ENCODE assay signal across 18 mouse cellular contexts in genomic region chr3:59098540-59098939, GRCm38 (mm10). TPM values are rescaled to one million over a fixed set of nuclear protein-coding genes. Genes with fewer than 3 reads are reported as not detected.
"Had no signal": no experiment of that assay in that cellular context is flagged by ENCODE, and none has a peak within 500 bp of the region (broad histone marks: within the 10 kb centered on the region; RNA-seq: fewer than 3 reads in every experiment).

No protein-coding gene starts in this region.

- H3K9me3 ChIP-seq: limb, embryonic 15.5 days; liver, embryonic 13.5 days; midbrain, embryonic 12.5 days; neural tube, embryonic 13.5 days had no signal

- H3K27ac ChIP-seq: kidney, postnatal 0 days; limb, embryonic 15.5 days; liver, embryonic 13.5 days; midbrain, embryonic 12.5 days; neural tube, embryonic 13.5 days; stomach, postnatal 0 days had no signal

- H3K4me2 ChIP-seq: limb, embryonic 15.5 days; liver, embryonic 13.5 days; midbrain, embryonic 12.5 days; neural tube, embryonic 13.5 days had no signal

- DNase-seq: kidney, adult 11 months; kidney, adult 9 months; kidney, postnatal 36 days; layer of hippocampus, adult 9-11 months; layer of hippocampus, postnatal 36 days; liver, embryonic 13.5 days; liver, postnatal 0 days; right cerebral cortex, postnatal 14 days; thymus, postnatal 14 days had no signal

- H3K36me3 ChIP-seq: limb, embryonic 15.5 days; liver, embryonic 13.5 days; midbrain, embryonic 12.5 days; neural tube, embryonic 13.5 days had no signal

- H3K4me1 ChIP-seq: limb, embryonic 15.5 days; midbrain, embryonic 12.5 days; neural tube, embryonic 13.5 days had no signal

- H3K9ac ChIP-seq: limb, embryonic 15.5 days; liver, embryonic 13.5 days; liver, postnatal 0 days; midbrain, embryonic 12.5 days; neural tube, embryonic 13.5 days had no signal

- H3K27me3 ChIP-seq: limb, embryonic 15.5 days; liver, embryonic 13.5 days; midbrain, embryonic 12.5 days; neural tube, embryonic 13.5 days had no signal

- H3K4me3 ChIP-seq: limb, embryonic 15.5 days; liver, embryonic 13.5 days; midbrain, embryonic 12.5 days; neural tube, embryonic 13.5 days had no signal

- ATAC-seq: liver, postnatal 0 days; midbrain, embryonic 16.5 days had no signal

RNA-seq across cellular contexts. Expression of gene Gpr171, which starts 3.1 kb away (rescaled TPM):
- total RNA-seq: layer of hippocampus, adult 18-20 months; layer of hippocampus, postnatal 36 days; left cerebral cortex, adult 8-10 months; left cerebral cortex, postnatal 25 days had no signal
